Mouse (Mus musculus) ES-E14 (cell line): ENCODE measurements at regions not wholly inside any gene's neighbourhood (a gene's known extent, or its start where the extent isn't known, plus 50 kb on each side); places are given as distances from the start of the nearest gene placed in this dataset.

Experiments used
- DNase-seq: peaks from one replicate; pipeline ENCODE4 v3.0.0-alpha.2; 2013; ENCODE audit warnings: low read depth, low spot score
- H3K27ac ChIP-seq: 2 replicates; pipeline ENCODE4 v1.5.1; 2012; ENCODE audit warnings: low read depth, mild to moderate bottlenecking, low read length, moderate library complexity, mixed read lengths; ENCODE audit not compliant: poor library complexity, insufficient read depth, severe bottlenecking
- H3K36me3 ChIP-seq: 2 replicates; pipeline ENCODE4 v1.6.1; 2012; ENCODE audit warnings: mild to moderate bottlenecking, low read length, moderate library complexity, mixed read lengths; ENCODE audit not compliant: control insufficient read depth, poor library complexity, insufficient read depth, severe bottlenecking
- H3K4me1 ChIP-seq, 2 experiments: fragments of 150-350 bp in 1 of 2; sonication (generic) in 1 of 2; 2 replicates each; pipeline ENCODE4 v1.6.1; 2012; ENCODE audit warnings: low read length in 2 of 2, mild to moderate bottlenecking in 1 of 2, mixed read lengths in 1 of 2; ENCODE audit not compliant: control insufficient read depth in 2 of 2, insufficient read depth in 2 of 2, poor library complexity in 1 of 2
- H3K4me3 ChIP-seq, 2 experiments: fragments of 150-350 bp in 1 of 2; sonication (generic) in 1 of 2; 2 replicates each; pipeline ENCODE4 v1.5.1; 2012; ENCODE audit warnings: low read length in 2 of 2, low read depth in 1 of 2, mild to moderate bottlenecking in 1 of 2, mixed read lengths in 1 of 2; ENCODE audit not compliant: insufficient read depth in 1 of 2, poor library complexity in 1 of 2, severe bottlenecking in 1 of 2
- H3K9ac ChIP-seq: 2 replicates; pipeline ENCODE4 v1.6.1; 2012; ENCODE audit warnings: low read depth, mild to moderate bottlenecking, low read length, mixed read lengths; ENCODE audit not compliant: poor library complexity, insufficient read depth, severe bottlenecking
- H3K9me3 ChIP-seq: fragments of 150-350 bp; sonication (generic); 2 replicates; pipeline ENCODE4 v1.6.1; 2012; ENCODE audit warnings: low read depth, mild to moderate bottlenecking, low read length; ENCODE audit not compliant: control insufficient read depth, insufficient read depth
- CHD2 ChIP-seq: IDR thresholded peaks from 2 replicates; pipeline ENCODE4 v1.6.1; 2014; ENCODE audit warnings: mild to moderate bottlenecking, low read depth, low read length, inconsistent platforms
- HCFC1 ChIP-seq: IDR thresholded peaks from 2 replicates; pipeline ENCODE4 v1.6.1; 2012; ENCODE audit warnings: low read length, inconsistent platforms, borderline replicate concordance; ENCODE audit not compliant: insufficient read depth
- MAFK ChIP-seq: IDR thresholded peaks from 2 replicates; pipeline ENCODE4 v1.6.1; 2014; ENCODE audit warnings: mild to moderate bottlenecking, low read depth, low read length, inconsistent platforms; ENCODE audit not compliant: insufficient read depth
- ZC3H11A ChIP-seq: IDR thresholded peaks from 2 replicates; pipeline ENCODE4 v1.6.1; 2012; ENCODE audit warnings: low read depth, mild to moderate bottlenecking, inconsistent platforms, low read length, borderline replicate concordance
- ZNF384 ChIP-seq: IDR thresholded peaks from 2 replicates; pipeline ENCODE4 v1.6.1; 2012; ENCODE audit warnings: low read depth, low read length, inconsistent platforms
- in situ Hi-C, 2 experiments: fragments of 600-800 bp; cut with MboI; formaldehyde crosslinking; loops; one replicate each; pipeline ENCODE4 v1.15.1; 2025; ENCODE audit warnings: low sequenced_read_pairs in 2 of 2, inconsistent platforms in 1 of 2; ENCODE audit not compliant: unreplicated experiment in 2 of 2

DNA sequence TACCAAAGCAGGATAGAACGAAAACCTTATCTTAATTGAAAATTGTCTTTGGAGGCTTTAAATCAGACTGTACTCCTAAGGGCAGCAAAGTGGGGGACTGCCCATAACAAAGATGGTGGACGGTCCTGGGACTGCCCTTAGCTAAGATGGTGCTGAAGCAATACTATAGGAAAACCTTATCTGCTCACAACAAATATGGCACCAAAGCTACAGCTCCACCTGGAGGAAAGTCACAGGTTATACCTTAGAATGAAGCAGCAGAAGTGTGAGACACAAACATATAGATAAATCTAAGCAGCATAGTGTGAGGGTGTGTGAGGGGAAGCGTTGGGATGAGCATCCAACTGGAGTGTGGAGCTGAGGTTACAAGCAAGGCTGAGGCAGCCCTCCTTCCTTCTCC is 368.5 kb downstream of the Ets1 start:
- Histone ChIP-seq H3K4me1 (no peaks in the 10 kb centered on the region), H3K9me3 (no peaks in the 10 kb centered on the region), H3K9ac (no peak overlapping the region), H3K4me3 (no peak overlapping the region), H3K27ac (no peak overlapping the region), H3K36me3 (no peaks in the 10 kb centered on the region)
- in situ Hi-C loops, result no loop called here
- no peak for DNase-seq
- no peak for TF ChIP-seq MAFK
- TF ChIP-seq ZC3H11A, result no peak
- no peak for TF ChIP-seq HCFC1
- no peak for TF ChIP-seq CHD2
- TF ChIP-seq ZNF384, result no peak

DNA sequence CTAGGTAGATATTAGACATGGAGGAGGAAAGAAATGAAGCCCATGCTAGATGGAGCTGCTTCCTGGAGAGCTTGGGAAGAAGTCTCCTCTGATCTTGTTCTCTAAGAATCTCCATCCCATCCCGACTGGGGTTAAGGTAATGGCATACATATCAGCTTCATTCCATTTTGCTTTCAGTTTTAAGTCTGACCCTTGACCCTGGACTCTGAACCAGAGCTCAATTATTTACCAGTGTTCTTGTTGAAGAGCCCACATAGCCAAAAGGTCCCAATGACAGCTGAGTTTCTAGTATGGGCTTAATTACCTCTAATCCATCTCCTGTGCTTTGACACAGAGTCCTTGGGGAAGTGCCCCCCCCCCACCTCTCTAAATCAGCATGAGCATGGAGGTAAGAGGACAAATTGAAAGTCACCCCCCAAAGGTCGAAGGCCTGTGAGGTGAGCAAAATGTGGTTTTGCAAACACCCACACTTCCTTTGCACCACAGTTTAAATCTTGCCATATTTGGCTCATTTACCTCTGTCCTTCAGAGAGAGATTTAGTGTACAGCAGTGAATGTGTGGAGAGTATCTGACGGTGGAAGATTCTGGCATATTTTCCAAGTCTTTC is 371.5 kb downstream of the Ets1 start:
- Histone ChIP-seq H3K9me3 (no peaks in the 10 kb centered on the region), H3K36me3 (no peaks in the 10 kb centered on the region), H3K4me3 (no peak overlapping the region), H3K9ac (no peak overlapping the region), H3K4me1 (no peaks in the 10 kb centered on the region), H3K27ac (no peak overlapping the region)
- no peak for TF ChIP-seq ZC3H11A
- no peak for TF ChIP-seq ZNF384
- TF ChIP-seq MAFK, result no peak
- TF ChIP-seq CHD2, result no peak
- no peak for TF ChIP-seq HCFC1
- in situ Hi-C loops, result no loop called here
- no peak for DNase-seq

DNA sequence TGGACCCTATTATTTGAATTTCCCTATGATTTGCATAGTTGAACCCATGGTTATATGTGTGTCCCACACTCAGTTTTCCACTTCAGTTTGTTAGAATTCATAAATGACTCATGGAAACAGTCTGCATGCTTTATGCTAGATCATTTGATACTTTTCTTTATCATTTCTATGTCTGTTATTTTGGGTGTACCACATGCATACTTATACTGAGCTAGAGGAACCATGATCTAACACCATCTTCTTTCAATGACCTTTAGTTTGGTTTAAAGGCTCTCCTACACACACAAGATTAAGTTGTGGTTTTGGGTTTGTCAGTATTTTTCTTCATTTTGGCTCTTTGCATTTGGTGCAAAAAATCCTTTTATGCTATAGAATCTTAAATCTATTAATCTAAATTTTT is 375.2 kb downstream of the Ets1 start:
- no peak overlapping the region for H3K9ac ChIP-seq
- no peak overlapping the region for H3K4me3 ChIP-seq
- no peaks in the 10 kb centered on the region for H3K9me3 ChIP-seq
- no peak overlapping the region for H3K27ac ChIP-seq
- DNase-seq, result no peak
- no peak for TF ChIP-seq CHD2
- TF ChIP-seq ZC3H11A, result no peak
- no peak for TF ChIP-seq ZNF384
- no peak for TF ChIP-seq MAFK
- TF ChIP-seq HCFC1, result no peak
- no peaks in the 10 kb centered on the region for H3K4me1 ChIP-seq
- no peaks in the 10 kb centered on the region for H3K36me3 ChIP-seq
- in situ Hi-C loops, result no loop called here

DNA sequence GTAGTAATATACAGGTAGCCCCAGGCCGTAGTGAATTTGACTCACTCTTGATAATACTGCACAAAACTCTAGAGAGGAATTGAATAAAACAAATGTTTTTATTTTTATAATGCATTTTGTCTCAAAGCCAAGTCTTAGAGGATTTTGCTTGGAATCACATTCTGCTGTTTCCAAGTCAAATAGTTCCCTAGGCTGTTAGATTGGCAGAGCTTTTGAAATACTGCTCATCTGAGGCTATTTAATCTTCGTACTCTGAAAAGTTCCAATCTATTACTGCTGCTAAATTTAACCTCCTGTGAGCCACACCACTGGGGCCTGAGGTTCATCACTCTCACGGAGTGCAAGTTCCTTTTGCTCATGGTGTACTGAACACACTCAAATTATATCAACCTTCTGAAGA is 399.4 kb downstream of the Ets1 start:
- Histone ChIP-seq H3K9me3 (no peaks in the 10 kb centered on the region), H3K4me3 (no peak overlapping the region), H3K4me1 (no peaks in the 10 kb centered on the region), H3K27ac (no peak overlapping the region), H3K36me3 (no peaks in the 10 kb centered on the region), H3K9ac (no peak overlapping the region)
- TF ChIP-seq CHD2, result no peak
- DNase-seq, result no peak
- in situ Hi-C loops, result no loop called here

DNA sequence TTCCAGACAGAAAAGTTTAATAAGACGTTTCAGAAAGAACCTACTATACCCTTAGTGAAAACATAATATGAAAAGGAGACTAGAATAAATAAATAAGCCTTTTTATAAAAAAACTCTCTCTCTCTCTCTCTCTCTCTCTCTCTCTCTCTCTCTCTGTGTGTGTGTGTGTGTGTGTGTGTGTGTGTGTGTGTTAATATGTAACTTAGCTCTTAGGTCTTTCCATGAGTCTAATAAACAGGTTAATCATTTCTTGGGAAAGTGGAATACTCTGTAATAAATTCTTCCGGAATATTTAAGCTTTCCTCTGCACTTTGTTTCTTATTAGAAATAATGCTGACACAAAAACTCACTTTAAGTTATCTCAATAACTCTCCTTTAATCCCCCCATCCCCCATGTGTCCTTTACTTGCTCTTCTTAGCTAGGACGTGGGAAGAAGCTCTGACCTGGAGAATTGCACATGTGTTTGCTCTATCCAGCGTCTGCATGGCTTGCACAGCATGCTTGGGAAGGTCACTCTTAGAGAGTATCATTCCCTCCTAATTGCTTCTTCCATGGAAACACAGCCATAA is 403.3 kb downstream of the Ets1 start:
- no peak for DNase-seq
- Histone ChIP-seq H3K9ac (no peak overlapping the region), H3K4me1 (no peaks in the 10 kb centered on the region), H3K36me3 (no peaks in the 10 kb centered on the region), H3K27ac (no peak overlapping the region), H3K9me3 (no peaks in the 10 kb centered on the region), H3K4me3 (no peak overlapping the region)
- in situ Hi-C loops, result no loop called here
- no peak for TF ChIP-seq MAFK
